Mouse (Mus musculus) heart, postnatal 0 days (tissue): ENCODE data around the gene Mef2d.

Source experiments
- CTCF ChIP-seq: IDR thresholded peaks from 2 replicates; pipeline ENCODE4 v1.5.1; 2016; ENCODE audit warnings: antibody characterized with exemption, control low read depth, low read depth
- EP300 ChIP-seq: IDR thresholded peaks from 2 replicates; pipeline ENCODE4 v1.6.1; 2016; ENCODE audit warnings: antibody characterized with exemption, low read depth

GRCm38 (mm10) chr3:88126181-88126580 lies 16.0 kb upstream of the Mef2d start:
- no peak for TF ChIP-seq CTCF
- TF ChIP-seq EP300: no peak
